Mouse (Mus musculus) intestine, embryonic 16.5 days (tissue): Measurements from ENCODE around the gene Gm20388. TPM values are rescaled to one million over a fixed set of nuclear protein-coding genes. Genes with fewer than 3 reads are reported as not detected.
A peak's percentile ranks its signal among the peaks of the same experiment; 100 is the strongest.

ENCODE experiments used
- ATAC-seq: fragments of 200-750 bp; cut with Nextera tagmentation; 2 replicates; pipeline ENCODE4 v1.8.0; 2017; ENCODE audit warnings: moderate TSS enrichment, moderate library complexity
- H3K27ac ChIP-seq: fragments of 300-500 bp; sonication (generic); 2 replicates; pipeline ENCODE4 v1.5.1; 2014; ENCODE audit warnings: mild to moderate bottlenecking, low read length
- H3K27me3 ChIP-seq: fragments of 300-500 bp; sonication (generic); replicated peaks from 2 replicates; pipeline ENCODE4 v1.6.1; 2014; ENCODE audit warnings: low read length, control low read depth, mixed read lengths; ENCODE audit not compliant: control insufficient read depth, insufficient read depth
- H3K36me3 ChIP-seq: fragments of 300-500 bp; sonication (generic); 2 replicates; pipeline ENCODE4 v1.6.1; 2014; ENCODE audit warnings: low read length, control low read depth; ENCODE audit not compliant: control insufficient read depth, insufficient read depth
- H3K4me1 ChIP-seq: fragments of 300-500 bp; sonication (generic); 2 replicates; pipeline ENCODE4 v1.6.1; 2014; ENCODE audit warnings: low read length, control low read depth, mixed read lengths; ENCODE audit not compliant: control insufficient read depth, insufficient read depth
- H3K4me2 ChIP-seq: fragments of 300-500 bp; sonication (generic); 2 replicates; pipeline ENCODE4 v1.6.1; 2014; ENCODE audit warnings: low read depth, low read length, control low read depth
- H3K4me3 ChIP-seq: fragments of 300-500 bp; sonication (generic); 2 replicates; pipeline ENCODE4 v1.5.1; 2014; ENCODE audit warnings: mild to moderate bottlenecking, low read length
- H3K9ac ChIP-seq: fragments of 300-500 bp; sonication (generic); 2 replicates; pipeline ENCODE4 v1.6.1; 2014; ENCODE audit warnings: low read depth, low read length
- H3K9me3 ChIP-seq: fragments of 300-500 bp; sonication (generic); 2 replicates; pipeline ENCODE4 v1.6.1; 2016; ENCODE audit warnings: low read length, control low read depth; ENCODE audit not compliant: control insufficient read depth
- WGBS: fragments of 180-500 bp; shearing (Covaris S2); extraction: QIAGEN DNeasy Blood & Tissue Kit; methylation state at CpG from one replicate; pipeline ENCODE4 v1.1.7; 2014; 5-methylcytosine and 5-hydroxymethylcytosine counted together
- polyA plus RNA-seq: library from polyadenylated mRNA; unstranded; fragments of >200 nt; fragmentation: Nextera tagmentation; extraction: Ambion mirVana; gene quantifications from 2 replicates; pipeline ENCODE4 v1.2.1, GENCODE M21; 2015

Gene Gm20388
- polyA plus RNA-seq, 1 experiment from 2014 or later, result 5.8 TPM

DNA sequence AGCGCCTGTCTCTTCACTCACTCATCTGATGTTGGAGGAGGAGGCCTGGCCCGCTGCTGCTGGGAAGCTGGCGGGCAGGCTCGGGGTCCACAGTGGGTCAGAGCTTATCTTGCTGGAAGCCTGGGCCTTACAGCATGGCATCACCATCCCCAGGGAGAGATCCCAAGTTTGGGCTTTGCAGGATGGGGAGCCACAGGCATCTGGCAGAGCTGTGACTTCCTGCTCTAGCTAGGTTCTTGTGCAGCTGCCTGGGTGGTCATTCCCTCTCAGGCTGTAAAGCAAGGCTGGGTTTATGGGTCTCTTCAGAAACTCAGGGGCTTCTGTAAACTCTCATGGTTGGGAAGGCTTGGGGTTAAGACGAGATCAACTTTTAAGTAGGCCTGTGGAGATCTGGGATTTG lies 2169.7 kb downstream of the Gm20388 start:
- Histone ChIP-seq H3K27ac (peak overlapping the region; percentile 68; the same call in 1 of the 2 replicates), H3K9ac (peak overlapping the region; percentile 24; the same call in 1 of the 2 replicates), H3K4me1 (peaks cover 22% of the 10 kb centered on the region), H3K27me3 (no peaks in the 10 kb centered on the region; the same call in 1 of the 2 replicates), H3K9me3 (no peaks in the 10 kb centered on the region), H3K4me2 (no peak overlapping the region), H3K4me3 (no peak overlapping the region), H3K36me3 (no peaks in the 10 kb centered on the region)
- peak; percentile 41; the same call in 1 of the 2 replicates for ATAC-seq
- 47% methylated on average over 5 of the region's 5 CpGs for WGBS

DNA sequence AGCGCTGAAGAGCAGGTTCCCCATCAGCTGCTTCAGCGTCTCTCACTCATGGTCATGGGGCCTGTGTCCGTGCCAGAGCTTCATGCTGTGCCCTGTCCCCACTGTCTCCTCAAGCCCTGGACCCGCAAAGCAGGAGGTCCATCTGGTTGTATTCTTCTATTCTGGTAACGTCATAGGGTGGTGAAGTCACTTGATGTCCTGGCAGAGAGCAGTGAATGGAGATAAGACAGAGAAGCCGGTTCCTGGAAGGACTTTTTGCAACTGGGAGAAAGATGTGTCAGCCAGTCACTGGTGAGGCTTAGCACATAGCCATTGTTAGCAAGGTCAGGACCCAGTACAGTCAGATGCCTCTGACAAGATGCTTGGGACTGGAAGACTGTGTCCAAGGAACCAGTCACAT lies 2172.8 kb downstream of the Gm20388 start:
- 88% methylated on average over 6 of the region's 6 CpGs for WGBS

DNA sequence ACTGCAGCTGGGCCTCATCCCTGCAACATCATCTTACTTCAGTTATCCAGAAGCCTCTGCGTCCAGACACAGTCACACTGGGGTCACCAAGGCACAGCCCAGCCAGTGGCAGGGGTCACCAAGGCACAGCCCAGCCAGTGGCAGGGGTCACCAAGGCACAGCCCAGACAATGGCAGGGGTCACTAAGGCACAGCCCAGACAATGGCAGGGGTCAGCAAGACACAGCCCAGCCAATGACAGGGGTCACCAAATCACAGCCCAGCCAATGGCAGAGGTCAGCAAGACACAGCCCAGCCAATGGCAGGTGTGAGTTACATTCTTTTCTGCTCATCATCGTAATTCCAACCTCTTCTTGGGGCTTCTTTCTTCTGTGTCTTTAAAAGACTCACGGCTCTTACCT lies 2173.5 kb downstream of the Gm20388 start:
- H3K27ac ChIP-seq, result no peak overlapping the region
- ATAC-seq, result no peak
- no peaks in the 10 kb centered on the region for H3K36me3 ChIP-seq
- no peak overlapping the region for H3K9ac ChIP-seq
- no peak overlapping the region for H3K4me3 ChIP-seq
- H3K27me3 ChIP-seq, result no peaks in the 10 kb centered on the region
- 58% methylated on average over 3 of the region's 3 CpGs for WGBS
- no peak overlapping the region for H3K4me2 ChIP-seq
- peaks cover 18% of the 10 kb centered on the region for H3K4me1 ChIP-seq
- no peaks in the 10 kb centered on the region for H3K9me3 ChIP-seq

More for the DNA sequence above, 2172.8 kb downstream of the Gm20388 start:
- ATAC-seq, result no peak
- Histone ChIP-seq H3K9ac (no peak overlapping the region), H3K27ac (no peak overlapping the region), H3K4me2 (no peak overlapping the region), H3K4me3 (no peak overlapping the region), H3K9me3 (no peaks in the 10 kb centered on the region), H3K36me3 (no peaks in the 10 kb centered on the region), H3K27me3 (no peaks in the 10 kb centered on the region), H3K4me1 (peaks cover 22% of the 10 kb centered on the region)

DNA sequence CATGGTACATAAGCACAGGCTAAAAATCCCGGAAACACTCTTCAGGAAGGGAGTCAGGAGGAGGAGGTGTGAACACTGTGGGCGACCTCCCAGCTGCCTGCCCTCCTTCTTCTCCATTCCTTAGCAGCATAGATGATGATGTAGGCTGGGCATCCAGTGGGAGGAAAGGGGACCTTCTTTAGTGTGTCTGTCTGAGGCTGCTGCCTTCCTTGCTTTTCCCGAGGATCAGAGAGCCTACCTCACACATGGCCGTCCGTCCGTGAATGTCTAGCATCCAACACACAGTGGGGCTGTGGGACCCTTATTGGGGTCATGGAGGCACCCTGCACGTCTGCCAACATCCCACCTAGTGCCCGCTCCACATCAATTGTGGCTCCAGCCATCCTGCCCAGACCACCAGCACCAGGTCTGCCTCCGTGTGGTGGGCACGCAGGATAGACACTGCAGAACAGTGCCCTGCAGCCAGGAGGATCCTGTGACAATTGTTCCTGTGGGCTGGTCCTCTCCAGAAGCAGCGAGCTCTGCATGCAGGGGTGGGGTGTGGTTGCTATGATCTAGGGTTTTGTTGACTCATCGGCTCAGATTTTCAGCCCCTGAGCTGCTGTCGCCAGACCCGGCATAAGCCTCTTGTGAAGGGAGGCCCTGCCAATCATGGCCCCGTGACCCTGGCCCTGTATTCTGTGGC lies 2174.2 kb downstream of the Gm20388 start:
- Histone ChIP-seq H3K9ac (no peak overlapping the region), H3K9me3 (no peaks in the 10 kb centered on the region), H3K4me1 (peaks cover 11% of the 10 kb centered on the region), H3K4me2 (no peak overlapping the region), H3K27me3 (no peaks in the 10 kb centered on the region), H3K36me3 (no peaks in the 10 kb centered on the region), H3K4me3 (no peak overlapping the region), H3K27ac (no peak overlapping the region)
- 70% methylated on average over 15 of the region's 15 CpGs for WGBS
- ATAC-seq, result no peak

- Histone ChIP-seq H3K9me3 (no peaks in the 10 kb centered on the region), H3K27ac (no peak overlapping the region), H3K36me3 (no peaks in the 10 kb centered on the region), H3K4me1 (no peaks in the 10 kb centered on the region), H3K4me2 (no peak overlapping the region), H3K9ac (no peak overlapping the region), H3K27me3 (no peaks in the 10 kb centered on the region), H3K4me3 (no peak overlapping the region)
- no peak for ATAC-seq
- 86% methylated on average over 12 of the region's 12 CpGs for WGBS
These were observed 2175.4 kb downstream of the Gm20388 start for GRCm38 (mm10) chr8:122086064-122086463.

DNA sequence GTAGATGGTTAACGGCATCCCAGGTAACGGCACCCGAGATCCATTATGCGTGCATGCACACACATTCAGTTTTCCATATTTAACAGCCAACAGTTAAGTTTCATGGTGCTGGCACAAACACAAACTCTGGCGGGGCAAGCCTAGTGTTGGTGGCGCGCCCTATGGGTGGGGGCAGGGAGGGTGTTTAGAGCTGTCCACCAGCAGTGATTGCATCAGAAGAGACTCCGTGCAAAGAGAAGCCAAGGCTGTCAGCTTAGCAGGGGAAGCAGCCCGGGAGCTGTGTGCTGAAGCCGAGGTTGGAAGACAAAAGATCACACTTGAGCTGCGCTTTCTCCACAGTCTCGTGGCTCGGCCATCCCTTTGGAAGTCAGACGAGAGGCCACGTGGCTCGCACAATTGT lies 2178.0 kb downstream of the Gm20388 start:
- Histone ChIP-seq H3K4me1 (no peaks in the 10 kb centered on the region), H3K27ac (no peak overlapping the region), H3K9ac (no peak overlapping the region), H3K4me3 (no peak overlapping the region), H3K36me3 (no peaks in the 10 kb centered on the region), H3K4me2 (no peak overlapping the region), H3K9me3 (no peaks in the 10 kb centered on the region), H3K27me3 (no peaks in the 10 kb centered on the region)
- 88% methylated on average over 16 of the region's 16 CpGs for WGBS
- no peak for ATAC-seq

DNA sequence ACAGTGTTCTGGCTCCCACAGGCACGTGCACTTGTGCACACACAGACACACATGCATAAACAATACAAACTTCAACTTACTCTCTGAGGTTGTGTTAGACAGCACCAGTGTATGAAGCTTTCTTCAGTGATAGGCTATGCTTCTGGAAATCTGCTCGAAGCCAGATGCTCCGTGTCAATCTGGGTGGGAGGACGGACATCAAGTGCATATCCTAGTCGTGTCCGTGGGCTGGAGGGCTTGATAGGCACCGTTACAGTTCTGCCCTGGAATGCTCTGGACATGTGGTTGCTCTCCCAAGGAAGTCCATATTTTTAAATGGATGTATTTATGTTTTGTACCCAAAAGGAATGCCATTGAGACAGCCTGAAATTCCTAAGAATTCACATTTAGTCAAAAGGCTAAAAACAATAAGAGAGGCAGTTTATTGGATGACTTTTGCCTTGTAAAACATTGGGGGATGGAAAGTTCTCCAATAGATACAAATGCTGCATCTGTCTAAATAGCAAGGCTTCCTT lies 2178.6 kb downstream of the Gm20388 start:
- H3K36me3 ChIP-seq, result no peaks in the 10 kb centered on the region
- H3K9ac ChIP-seq, result no peak overlapping the region
- H3K27ac ChIP-seq, result no peak overlapping the region
- no peaks in the 10 kb centered on the region for H3K27me3 ChIP-seq
- no peak overlapping the region for H3K4me3 ChIP-seq
- no peak for ATAC-seq
- 70% methylated on average over 7 of the region's 7 CpGs for WGBS
- H3K4me1 ChIP-seq, result no peaks in the 10 kb centered on the region
- no peak overlapping the region for H3K4me2 ChIP-seq
- no peaks in the 10 kb centered on the region for H3K9me3 ChIP-seq

DNA sequence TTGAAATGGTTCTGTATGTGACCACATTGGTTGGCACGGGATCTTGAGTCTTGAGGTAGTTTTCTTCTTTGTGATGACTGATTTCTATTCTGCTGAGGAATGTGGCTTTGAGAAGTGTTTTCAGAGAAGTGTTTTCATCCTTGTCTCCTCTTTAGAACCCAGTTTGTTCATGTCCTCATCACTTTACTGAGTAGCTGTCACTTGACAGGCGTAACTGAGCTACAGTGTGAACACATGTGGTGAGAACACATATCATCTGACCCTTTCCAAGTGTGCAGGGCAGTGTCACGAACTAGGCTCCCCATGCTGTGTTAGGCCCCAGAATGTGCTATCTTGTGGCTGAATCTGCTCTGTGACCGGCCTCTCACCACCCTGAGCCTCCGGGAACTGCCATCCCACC lies 2181.8 kb downstream of the Gm20388 start:
- 81% methylated on average over 5 of the region's 5 CpGs for WGBS
- no peak overlapping the region for H3K4me3 ChIP-seq

GRCm38 (mm10) chr8:122098766-122099165 lies 2188.1 kb downstream of the Gm20388 start:
- Histone ChIP-seq H3K27me3 (no peaks in the 10 kb centered on the region), H3K36me3 (no peaks in the 10 kb centered on the region), H3K27ac (no peak overlapping the region), H3K4me3 (no peak overlapping the region), H3K9me3 (no peaks in the 10 kb centered on the region), H3K4me1 (peaks cover 11% of the 10 kb centered on the region; the same call in 1 of the 2 replicates), H3K4me2 (no peak overlapping the region), H3K9ac (no peak overlapping the region)
- peak; percentile 66 for ATAC-seq
- 73% methylated on average over 3 of the region's 3 CpGs for WGBS

More for the DNA sequence above, 2181.8 kb downstream of the Gm20388 start:
- Histone ChIP-seq H3K9ac (no peak overlapping the region), H3K36me3 (no peaks in the 10 kb centered on the region), H3K4me1 (no peaks in the 10 kb centered on the region), H3K9me3 (no peaks in the 10 kb centered on the region), H3K27me3 (no peaks in the 10 kb centered on the region), H3K4me2 (no peak overlapping the region), H3K27ac (no peak overlapping the region)
- ATAC-seq, result no peak
